Mouse (Mus musculus) mouse trophoblast stem cell (cell line): ENCODE data around the gene Myadm.

ENCODE experiments used
- in situ Hi-C, 2 experiments: fragments of 300-500 bp; cut with MseI, MboI; formaldehyde crosslinking; loops; 2 replicates in 1 of 2; 3 replicates in 1 of 2; pipeline ENCODE4 v1.15.1; 2025

Gene Myadm

DNA sequence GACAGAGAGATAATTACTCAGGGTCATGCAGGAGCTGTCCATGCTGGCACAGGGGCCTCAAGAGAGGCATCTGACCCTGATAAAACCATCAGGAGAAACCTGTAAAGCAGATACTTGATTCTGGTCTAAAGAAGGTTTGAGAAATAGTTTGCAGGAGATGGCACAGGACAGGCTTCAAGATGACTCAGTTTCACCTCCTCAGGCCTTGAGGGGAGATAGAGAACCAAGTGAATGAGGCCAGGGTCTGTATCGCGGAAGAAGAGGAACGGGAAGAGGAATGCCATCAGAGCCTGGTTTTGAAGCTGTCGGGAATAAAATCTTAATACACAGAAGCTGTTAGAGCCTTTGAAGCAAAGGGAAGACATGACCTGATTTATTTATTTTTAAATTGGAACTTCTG is 28.8 kb downstream of the Myadm start:
- in situ Hi-C loops, result no loop called here

- in situ Hi-C loops, result no loop called here
Measured at GRCm38 (mm10) chr7:3320856-3321255, 32.0 kb downstream of the Myadm start.

- in situ Hi-C loops, result no loop called here
Measured at GRCm38 (mm10) chr7:3323826-3324225, 34.9 kb downstream of the Myadm start.

GRCm38 (mm10) chr7:3327961-3328360 is 39.1 kb downstream of the Myadm start:
- in situ Hi-C loops, result no loop called here

- in situ Hi-C loops, result no loop called here
Measured at GRCm38 (mm10) chr7:3329776-3330546, 41.1 kb downstream of the Myadm start.

- in situ Hi-C loops, result no loop called here
Measured at GRCm38 (mm10) chr7:3331171-3331570, 42.3 kb downstream of the Myadm start.

GRCm38 (mm10) chr7:3331581-3332223 is 42.8 kb downstream of the Myadm start:
- in situ Hi-C loops, result no loop called here

DNA sequence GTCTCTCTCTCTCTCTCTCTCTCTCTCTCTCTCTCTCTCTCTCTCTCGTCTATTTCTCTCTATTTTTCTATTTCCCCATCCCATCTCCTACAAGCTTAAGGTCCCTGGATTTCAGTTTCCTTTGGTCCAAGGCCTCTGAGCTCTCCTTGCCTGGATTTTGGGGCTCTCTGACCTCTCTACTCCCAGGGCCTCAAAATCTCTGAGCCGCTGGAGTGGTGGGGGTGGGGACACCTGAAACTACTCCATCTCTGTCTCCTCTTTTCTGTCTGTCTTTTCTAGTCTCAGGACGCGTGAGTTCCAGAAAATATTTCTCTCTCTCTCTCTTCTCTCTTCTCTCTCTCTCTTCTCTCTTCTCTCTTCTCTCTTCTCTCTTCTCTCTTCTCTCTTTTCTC is 43.3 kb downstream of the Myadm start:
- in situ Hi-C loops, result no loop called here

- in situ Hi-C loops, result no loop called here
Measured at GRCm38 (mm10) chr7:3332619-3333521, 44.0 kb downstream of the Myadm start, which contains the start of gene Cacng7. Gene Cacng7 (plus strand): TSS chr7:3332955.

DNA sequence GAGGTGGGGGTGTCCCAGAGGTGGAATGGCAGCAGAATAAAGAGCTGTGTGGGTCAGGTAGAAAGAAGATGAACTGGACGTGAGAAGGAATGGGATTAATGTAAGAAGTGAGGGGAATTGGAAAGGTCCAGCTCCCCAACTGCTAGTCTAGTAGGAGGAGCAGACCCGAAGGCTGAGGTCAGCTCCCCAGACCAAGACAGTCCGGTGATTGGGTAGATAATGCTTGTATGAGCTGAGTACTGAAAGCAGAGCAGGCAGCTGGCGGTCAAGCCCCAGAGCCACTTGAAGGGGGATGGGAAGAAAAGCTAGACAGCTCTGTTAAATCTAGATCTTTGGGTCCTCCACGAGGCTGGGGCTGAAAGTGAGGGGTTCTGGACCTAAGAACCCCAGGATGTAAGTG is 44.7 kb downstream of the Myadm start:
- in situ Hi-C loops, result no loop called here

- in situ Hi-C loops, result no loop called here
Measured at GRCm38 (mm10) chr7:3336412-3336811, 47.5 kb downstream of the Myadm start.

GRCm38 (mm10) chr7:3338286-3338935 is 49.5 kb downstream of the Myadm start:
- in situ Hi-C loops, result no loop called here

DNA sequence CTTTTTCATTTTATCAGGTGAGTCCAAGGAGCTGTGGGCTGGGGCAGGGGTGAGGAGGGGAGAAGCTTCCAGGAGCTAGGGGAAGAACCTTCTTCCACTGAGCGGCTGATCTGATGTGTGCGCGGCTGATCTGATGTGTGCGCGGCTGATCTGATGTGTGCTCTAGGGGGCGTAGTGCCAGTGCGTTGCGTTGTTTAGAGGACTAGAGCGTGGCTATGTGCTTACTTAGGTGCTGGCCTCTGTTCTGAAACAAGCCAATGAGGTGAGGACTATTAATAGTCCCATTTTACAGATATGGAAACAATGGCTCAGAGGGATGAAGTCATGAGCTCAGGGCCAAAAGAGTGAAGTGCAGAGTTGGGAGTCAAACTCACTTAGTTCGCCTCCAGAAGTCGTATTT is 50.1 kb downstream of the Myadm start:
- in situ Hi-C loops, result no loop called here

GRCm38 (mm10) chr7:3343861-3344260 is 55.0 kb downstream of the Myadm start:
- in situ Hi-C loops, result no loop called here

DNA sequence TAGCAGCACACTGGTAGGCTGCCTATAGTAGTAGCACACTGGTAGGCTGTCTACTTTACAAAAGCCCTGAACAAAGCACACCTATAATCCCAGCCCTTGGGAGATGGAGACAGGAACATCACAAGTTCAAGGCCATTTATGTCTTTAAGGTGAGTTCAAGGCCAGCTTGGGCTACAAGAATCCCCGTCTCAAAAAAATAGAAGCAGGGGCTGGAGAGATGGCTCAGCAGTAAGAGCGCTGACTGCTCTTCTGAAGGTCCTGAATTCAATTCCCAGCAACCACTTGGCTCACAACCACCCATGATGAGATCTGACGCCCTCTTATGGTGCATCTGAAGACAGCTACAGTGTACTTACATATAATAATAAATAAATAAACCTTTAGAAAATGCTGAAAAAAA is 56.4 kb downstream of the Myadm start:
- in situ Hi-C loops, result no loop called here

- in situ Hi-C loops, result no loop called here
Measured at GRCm38 (mm10) chr7:3347366-3348287, 58.7 kb downstream of the Myadm start.

DNA sequence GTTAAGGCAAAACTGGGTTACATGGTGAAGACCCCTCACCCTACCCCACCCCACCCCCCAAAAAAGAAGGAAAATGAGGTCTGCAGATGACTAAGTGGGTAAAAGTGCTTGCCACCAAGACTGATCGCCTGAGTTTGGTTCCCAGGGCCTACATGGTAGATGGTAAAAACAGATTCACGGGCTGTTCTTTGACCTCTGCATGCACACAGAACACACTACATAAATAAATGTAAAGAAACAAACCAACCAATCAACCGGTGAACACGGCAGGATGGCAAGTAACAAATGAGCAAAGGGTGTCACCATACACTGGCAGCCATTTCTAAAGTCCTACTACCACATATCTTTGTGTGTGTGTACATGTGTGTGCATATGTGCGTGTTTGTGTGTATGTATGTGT is 59.4 kb downstream of the Myadm start:
- in situ Hi-C loops, result no loop called here

DNA sequence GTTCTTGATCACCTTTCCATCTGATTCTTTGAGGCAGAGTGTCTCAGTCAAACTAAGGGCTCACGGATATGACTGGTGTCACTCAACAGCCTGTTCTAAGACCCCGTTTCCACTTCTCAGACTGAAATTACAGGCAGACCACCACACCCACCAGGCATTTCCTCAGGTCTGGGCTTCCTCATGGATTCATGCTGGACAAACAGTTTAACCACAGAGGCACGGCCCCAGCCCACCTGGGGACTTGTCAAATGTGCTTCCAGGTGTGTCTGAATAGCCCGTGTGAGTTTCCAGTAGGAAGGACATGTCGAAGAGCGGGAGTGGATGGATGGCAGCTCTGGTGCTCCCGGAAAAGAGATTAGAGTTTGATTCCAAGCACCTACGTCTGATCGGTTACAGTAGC is 60.9 kb downstream of the Myadm start:
- in situ Hi-C loops, result no loop called here
